20 mouse cellular contexts compared by ENCODE assay signal in genomic region chr11:59131348-59131919, GRCm38 (mm10). TPM values are rescaled to one million over a fixed set of nuclear protein-coding genes. Genes with fewer than 3 reads are reported as not detected.
DNase-seq lines count a peak whose midpoint lies in the region; ATAC-seq lines count a peak whose summit lies in the region.
"Had no signal": no experiment of that assay in that cellular context is flagged by ENCODE, and none has a peak within 500 bp of the region (broad histone marks: within the 10 kb centered on the region; RNA-seq: fewer than 3 reads in every experiment).

No protein-coding gene starts in this region.

- peaks cover 72% of the 10 kb centered on the region for H3K27me3 ChIP-seq in megakaryocyte, embryonic 14.5 days (replicated peaks)

- peaks cover 5% of the 10 kb centered on the region; the same call in 1 of the 2 replicates for H3K9me3 ChIP-seq in megakaryocyte, embryonic 14.5 days
- H3K9me3 ChIP-seq: embryonic facial prominence, embryonic 13.5 days; forebrain, embryonic 12.5 days; heart, embryonic 13.5 days had no signal

- H3K36me3 ChIP-seq in megakaryocyte, embryonic 14.5 days (replicated peaks; ENCODE audit: low read length), result no peaks in the 10 kb centered on the region
- H3K36me3 ChIP-seq: embryonic facial prominence, embryonic 13.5 days; forebrain, embryonic 12.5 days; G1E had no signal

- intact Hi-C loops in gastrocnemius, postnatal 14 days (cut with DNase I; ENCODE audit: low total_unique reads), result no loop called here
- intact Hi-C loops in gastrocnemius, postnatal 36 days (cut with DNase I), result no loop called here

- peaks cover 23% of the 10 kb centered on the region; the same call in 1 of the 2 replicates for H3K4me1 ChIP-seq in megakaryocyte, embryonic 14.5 days

- no peak for ATAC-seq in megakaryocyte, adult 5-6 weeks (ENCODE audit: poor library complexity, severe bottlenecking)
- ATAC-seq: activated CD4-positive, CD25-positive, alpha-beta regulatory T cell, adult 4 months; forebrain, embryonic 16.5 days; hindbrain, embryonic 16.5 days; Patski had no signal

- peak overlapping the region; percentile 72 for H3K4me3 ChIP-seq in megakaryocyte, embryonic 14.5 days (replicated peaks)
- H3K4me3 ChIP-seq: embryonic facial prominence, embryonic 13.5 days; forebrain, embryonic 12.5 days; heart, embryonic 13.5 days had no signal

- DNase-seq in gastrocnemius, postnatal 14 days, result peak; percentile 38
- DNase-seq in gastrocnemius, postnatal 36 days, result no peak
- peak; percentile 9 for DNase-seq in MEL-GATA-1-ER (ENCODE audit: extremely low read depth, low read depth)
- DNase-seq in spleen, adult 12 weeks (ENCODE audit: low spot score), result no peak
- DNase-seq in thymus, postnatal 14 days, result no peak
- DNase-seq: adrenal gland, postnatal 25 days; cerebellum, adult 18-20 months; cerebellum, adult 9-11 months had no signal

RNA-seq across cellular contexts. Expression of gene Obscn, which starts 4.8 kb away (rescaled TPM):
- total RNA-seq in gastrocnemius, postnatal 14 days (2021), result 100 to 1,000 TPM; 708 to 848 TPM
- total RNA-seq in gastrocnemius, postnatal 36 days (2021), result 1,000 to 10,000 TPM; 1,369 to 1,614 TPM
- 9.6 and 10.4 TPM in 2 replicates for polyA plus RNA-seq in megakaryocyte, embryonic 14.5 days (2012; ENCODE audit: insufficient read depth, low replicate concordance)
- not detected in 2 replicates for total RNA-seq in megakaryocyte, adult 5-6 weeks (2015)
- total RNA-seq in megakaryocyte, adult 5-6 weeks (2017), result not detected in 2 replicates
- total RNA-seq: granulocyte monocyte progenitor cell, adult 5-6 weeks had no signal
- polyA plus RNA-seq: activated CD4-positive, CD25-positive, alpha-beta regulatory T cell, adult 4 months; forebrain, embryonic 12.5 days had no signal

RNA-seq across cellular contexts. Expression of gene Iba57, which starts 32.1 kb away (rescaled TPM):
- total RNA-seq in gastrocnemius, postnatal 14 days (2021), result 10 to 100 TPM in 1 of 2 experiments, 1 to 10 TPM in 1; 7.7 to 10.6 TPM
- total RNA-seq in gastrocnemius, postnatal 36 days (2021), result 10 to 100 TPM in 1 of 2 experiments, 1 to 10 TPM in 1; 7.4 to 10.4 TPM
- 2.5 TPM in 1 of 2 replicates, not detected in the other for polyA plus RNA-seq in megakaryocyte, embryonic 14.5 days (2012; ENCODE audit: insufficient read depth, low replicate concordance)
- total RNA-seq in megakaryocyte, adult 5-6 weeks (2015), result 0.71 and 1.2 TPM in 2 replicates
- total RNA-seq in megakaryocyte, adult 5-6 weeks (2017), result 1.1 and 2.4 TPM in 2 replicates

RNA-seq across cellular contexts. Expression of gene Gjc2, which starts 51.6 kb away (rescaled TPM):
- total RNA-seq in gastrocnemius, postnatal 14 days (2021), result under 1 TPM; 0.27 to 0.62 TPM
- under 1 TPM; 0.23 to 0.42 TPM for total RNA-seq in gastrocnemius, postnatal 36 days (2021)
- 0.03 TPM in 1 of 2 replicates, not detected in the other for polyA plus RNA-seq in megakaryocyte, embryonic 14.5 days (2012; ENCODE audit: insufficient read depth, low replicate concordance)
- total RNA-seq in megakaryocyte, adult 5-6 weeks (2015), result not detected in 2 replicates
- not detected in 2 replicates for total RNA-seq in megakaryocyte, adult 5-6 weeks (2017)
- total RNA-seq: G1E; granulocyte monocyte progenitor cell, adult 5-6 weeks had no signal
- polyA plus RNA-seq: activated CD4-positive, CD25-positive, alpha-beta regulatory T cell, adult 4 months; G1E; hindbrain, embryonic 11.5 days had no signal

Comparison
In these comparisons a context has a peak if more than half of its experiments do, and no peak if none do; other contexts are left out.
1. DNase-seq: peak in gastrocnemius, postnatal 14 days (single experiment) and MEL-GATA-1-ER (single experiment); none in gastrocnemius, postnatal 36 days (0 of 2), spleen, adult 12 weeks (single experiment) and thymus, postnatal 14 days (single experiment).
2. RNA of gene Obscn, which starts 4.8 kb away (total RNA-seq): 1,369 to 1,614 TPM in gastrocnemius, postnatal 36 days and 708 to 848 TPM in gastrocnemius, postnatal 14 days; not detected in megakaryocyte, adult 5-6 weeks; every median in the first group is over 100 times any median in the second.